Mouse (Mus musculus) liver, embryonic 12.5 days (tissue): ENCODE results near the gene Nfkbiz. TPM values are rescaled to one million over a fixed set of nuclear protein-coding genes. Genes with fewer than 3 reads are reported as not detected.
A peak's percentile ranks its signal among the peaks of the same experiment; 100 is the strongest.

Experiments used
- ATAC-seq: fragments of 200-750 bp; cut with Nextera tagmentation; 2 replicates; pipeline ENCODE4 v1.8.0; 2017; ENCODE audit warnings: moderate number of reproducible peaks, mild to moderate bottlenecking, moderate library complexity
- H3K27ac ChIP-seq: fragments of 300-500 bp; sonication (generic); 2 replicates; pipeline ENCODE4 v1.5.1; 2016; ENCODE audit warnings: mild to moderate bottlenecking
- H3K27me3 ChIP-seq: fragments of 300-500 bp; sonication (generic); replicated peaks from 2 replicates; pipeline ENCODE4 v1.6.1; 2016; ENCODE audit warnings: mild to moderate bottlenecking, moderate library complexity
- H3K36me3 ChIP-seq: fragments of 300-500 bp; sonication (generic); 2 replicates; pipeline ENCODE4 v1.6.1; 2016; ENCODE audit warnings: mild to moderate bottlenecking, moderate library complexity
- H3K4me1 ChIP-seq: fragments of 300-500 bp; sonication (generic); 2 replicates; pipeline ENCODE4 v1.6.1; 2016
- H3K4me2 ChIP-seq: fragments of 300-500 bp; sonication (generic); 2 replicates; pipeline ENCODE4 v1.6.1; 2016; ENCODE audit warnings: mild to moderate bottlenecking, moderate library complexity
- H3K4me3 ChIP-seq: fragments of 300-500 bp; sonication (generic); 2 replicates; pipeline ENCODE4 v1.5.1; 2016; ENCODE audit warnings: mild to moderate bottlenecking, moderate library complexity
- H3K9ac ChIP-seq: fragments of 300-500 bp; sonication (generic); 2 replicates; pipeline ENCODE4 v1.6.1; 2016; ENCODE audit warnings: mild to moderate bottlenecking, moderate library complexity
- H3K9me3 ChIP-seq: fragments of 300-500 bp; sonication (generic); replicated peaks from 2 replicates; pipeline ENCODE4 v1.6.1; 2016; ENCODE audit warnings: mild to moderate bottlenecking, moderate library complexity
- WGBS: fragments of 180-500 bp; shearing (Covaris S2); methylation state at CpG from one replicate; pipeline ENCODE4 v1.1.7; 2016; ENCODE audit not compliant: insufficient replicate concordance; 5-methylcytosine and 5-hydroxymethylcytosine counted together
- polyA plus RNA-seq: library from polyadenylated mRNA; unstranded; fragments of >200 nt; fragmentation: Nextera tagmentation; extraction: Ambion mirVana; gene quantifications from 2 replicates; pipeline ENCODE4 v1.2.1, GENCODE M21; 2016

The Nfkbiz gene
- polyA plus RNA-seq, 1 experiment from 2014 or later: 2.6 TPM

- Histone ChIP-seq H3K27ac (peak overlapping the region; percentile 51; the same call in 1 of the 2 replicates), H3K9me3 (no peaks in the 10 kb centered on the region), H3K9ac (no peak overlapping the region), H3K4me3 (no peak overlapping the region; the same call in 1 of the 2 replicates), H3K4me1 (peaks cover 23% of the 10 kb centered on the region), H3K27me3 (peaks cover 19% of the 10 kb centered on the region), H3K36me3 (peaks cover under 1% of the 10 kb centered on the region; the same call in 1 of the 2 replicates), H3K4me2 (peak overlapping the region; percentile 91; the same call in 1 of the 2 replicates)
- ATAC-seq: no peak
- 66% methylated on average over 11 of the region's 11 CpGs for WGBS
These were observed 15.1 kb downstream of the Nfkbiz start for GRCm38 (mm10) chr16:55823398-55824155.

- Histone ChIP-seq H3K9ac (no peak overlapping the region), H3K4me3 (peak overlapping the region; percentile 78), H3K4me2 (peak overlapping the region; percentile 91), H3K9me3 (no peaks in the 10 kb centered on the region), H3K27me3 (peaks cover 19% of the 10 kb centered on the region), H3K36me3 (peaks cover 8% of the 10 kb centered on the region), H3K4me1 (peaks cover 23% of the 10 kb centered on the region), H3K27ac (peak overlapping the region; percentile 51; the same call in 1 of the 2 replicates)
- ATAC-seq: no peak
- 47% methylated on average over 18 of the region's 18 CpGs for WGBS
These were observed 15.8 kb downstream of the Nfkbiz start for GRCm38 (mm10) chr16:55822741-55823397.

DNA sequence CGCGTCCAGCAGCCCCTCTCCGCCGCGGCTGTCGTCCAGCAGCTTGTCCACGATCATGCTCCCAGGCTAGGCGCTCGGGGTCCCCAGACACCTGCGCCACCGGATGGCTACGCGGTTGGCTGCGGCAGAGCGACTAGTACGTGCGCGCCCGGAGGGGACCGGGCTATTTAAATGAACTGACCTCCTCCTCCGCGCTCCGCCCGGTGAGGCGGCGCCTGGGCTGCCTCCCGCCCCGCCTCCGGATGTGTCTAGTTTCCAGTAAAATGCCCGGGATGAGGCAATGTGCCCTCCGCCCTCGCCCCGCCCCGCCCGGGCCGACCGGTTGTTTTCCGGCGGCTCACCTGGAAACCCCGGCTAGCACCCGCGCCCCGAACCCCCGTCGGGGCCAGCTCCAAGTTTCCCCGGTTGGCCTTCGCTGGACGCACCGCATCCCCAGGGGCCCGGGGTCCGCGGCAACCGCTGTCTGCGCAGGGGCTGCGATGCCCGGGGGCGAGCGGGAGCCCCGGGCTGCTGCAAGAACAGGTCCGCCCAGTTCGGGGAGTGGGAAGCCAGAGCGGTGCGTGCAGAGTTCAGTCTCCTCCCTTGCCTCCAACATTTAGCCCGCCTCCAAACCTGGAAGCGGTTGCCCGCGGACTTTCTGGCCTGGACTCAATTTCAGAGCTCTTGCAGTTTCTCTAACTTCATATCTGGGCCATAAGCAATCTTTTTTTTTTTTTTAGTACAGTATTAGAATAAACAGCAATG, 16.5 kb downstream of the Nfkbiz start:
- under 1% methylated on average over 67 of the region's 67 CpGs for WGBS
- Histone ChIP-seq H3K9ac (peak overlapping the region; percentile 78), H3K9me3 (no peaks in the 10 kb centered on the region), H3K4me2 (peak overlapping the region; percentile 91), H3K4me1 (peaks cover 23% of the 10 kb centered on the region), H3K27me3 (peaks cover 19% of the 10 kb centered on the region), H3K4me3 (peak overlapping the region; percentile 78), H3K36me3 (peaks cover 12% of the 10 kb centered on the region), H3K27ac (peak overlapping the region; percentile 81)
- ATAC-seq: peak; percentile 95

GRCm38 (mm10) chr16:55821571-55821981, 17.1 kb downstream of the Nfkbiz start:
- peak overlapping the region; percentile 78 for H3K4me3 ChIP-seq
- under 1% methylated on average over 38 of the region's 40 CpGs for WGBS

DNA sequence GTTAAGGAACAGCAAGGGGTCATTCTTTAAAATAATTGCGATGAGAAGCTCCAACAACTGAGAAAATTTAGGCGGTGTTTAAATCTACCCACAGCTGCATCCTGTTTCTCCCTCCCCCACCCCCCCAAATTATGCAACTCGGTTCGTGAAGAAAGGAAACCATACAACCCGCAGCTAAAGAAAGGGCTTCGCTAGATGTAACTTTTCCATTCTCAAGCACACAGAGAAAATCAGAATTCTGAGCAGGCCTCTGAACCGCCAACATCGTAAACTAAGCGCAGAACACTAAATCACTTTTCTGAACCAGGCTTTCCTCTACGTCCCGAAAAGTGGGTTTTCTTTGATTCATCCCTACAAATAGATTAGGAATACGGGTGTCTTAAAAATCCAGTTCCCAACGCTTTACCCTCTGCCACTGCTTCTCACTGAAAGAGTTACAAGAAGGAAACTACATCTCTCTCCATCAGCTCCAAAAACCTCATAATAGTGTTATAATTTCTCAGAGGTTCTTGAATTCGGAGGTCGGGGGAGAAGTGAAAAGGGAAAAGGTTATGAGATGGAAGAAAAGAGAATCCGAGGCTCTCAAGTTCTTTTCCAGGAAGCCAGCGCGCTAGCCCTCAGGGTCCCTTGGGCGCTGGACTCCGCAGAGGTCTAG, 17.7 kb downstream of the Nfkbiz start:
- WGBS: 6% methylated on average over 20 of the region's 20 CpGs
- Histone ChIP-seq H3K4me1 (peaks cover 23% of the 10 kb centered on the region), H3K27me3 (peaks cover 19% of the 10 kb centered on the region), H3K4me3 (peak overlapping the region; percentile 78), H3K27ac (0 out of 2 replicates have a peak overlapping the region, but pooled peaks have one; percentile 23), H3K9me3 (no peaks in the 10 kb centered on the region), H3K9ac (peak overlapping the region; percentile 78), H3K4me2 (peak overlapping the region; percentile 91), H3K36me3 (peaks cover 20% of the 10 kb centered on the region)
- ATAC-seq: no peak

More at GRCm38 (mm10) chr16:55821571-55821981, 17.1 kb downstream of the Nfkbiz start:
- H3K27me3 ChIP-seq: peaks cover 19% of the 10 kb centered on the region
- H3K4me1 ChIP-seq: peaks cover 23% of the 10 kb centered on the region
- ATAC-seq: no peak
- peaks cover 15% of the 10 kb centered on the region for H3K36me3 ChIP-seq
- H3K4me2 ChIP-seq: peak overlapping the region; percentile 91
- no peaks in the 10 kb centered on the region for H3K9me3 ChIP-seq
- peak overlapping the region; percentile 23 for H3K27ac ChIP-seq
- H3K9ac ChIP-seq: peak overlapping the region; percentile 78

DNA sequence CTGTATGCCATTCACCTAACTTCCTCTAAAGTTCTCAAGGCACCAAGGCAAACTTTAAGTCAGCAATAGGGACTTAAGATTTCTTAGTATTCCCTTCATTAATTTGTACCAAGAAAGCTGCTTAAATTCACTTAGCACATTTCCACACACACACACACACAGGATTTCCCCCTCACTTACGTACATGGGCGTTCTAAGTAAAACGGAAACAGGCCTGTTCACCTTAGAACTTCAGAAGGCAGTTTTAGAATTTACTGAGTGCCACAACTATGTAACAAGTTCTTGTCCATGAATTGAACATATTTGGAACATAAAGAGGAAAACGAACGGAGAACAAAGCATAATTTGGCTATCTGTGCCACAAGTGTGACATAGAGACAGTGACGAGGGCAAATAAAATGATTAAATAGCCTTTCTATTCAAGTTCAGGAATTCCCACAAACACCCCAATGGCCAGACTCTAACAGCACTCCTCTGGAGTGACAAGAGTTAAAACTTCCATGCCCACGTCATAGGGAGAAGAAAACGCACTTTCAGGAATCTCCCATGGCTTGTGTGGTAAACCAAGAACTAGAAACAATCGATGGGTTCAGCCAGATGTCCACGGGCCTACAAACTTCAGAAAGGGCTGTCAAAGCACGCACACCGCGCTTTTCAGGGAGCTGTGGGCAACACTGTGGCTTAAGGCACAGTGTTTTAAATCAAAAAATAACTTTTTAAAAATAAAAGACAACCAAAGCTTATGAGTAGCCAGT, 18.4 kb downstream of the Nfkbiz start:
- peaks cover 19% of the 10 kb centered on the region for H3K27me3 ChIP-seq
- H3K4me3 ChIP-seq: peak overlapping the region; percentile 78
- WGBS: 41% methylated on average over 13 of the region's 13 CpGs
- H3K36me3 ChIP-seq: peaks cover 27% of the 10 kb centered on the region
- no peaks in the 10 kb centered on the region for H3K9me3 ChIP-seq
- H3K9ac ChIP-seq: peak overlapping the region; percentile 53; the same call in 1 of the 2 replicates
- peaks cover 23% of the 10 kb centered on the region for H3K4me1 ChIP-seq
- no peak overlapping the region for H3K27ac ChIP-seq
- H3K4me2 ChIP-seq: peak overlapping the region; percentile 91
- ATAC-seq: no peak

DNA sequence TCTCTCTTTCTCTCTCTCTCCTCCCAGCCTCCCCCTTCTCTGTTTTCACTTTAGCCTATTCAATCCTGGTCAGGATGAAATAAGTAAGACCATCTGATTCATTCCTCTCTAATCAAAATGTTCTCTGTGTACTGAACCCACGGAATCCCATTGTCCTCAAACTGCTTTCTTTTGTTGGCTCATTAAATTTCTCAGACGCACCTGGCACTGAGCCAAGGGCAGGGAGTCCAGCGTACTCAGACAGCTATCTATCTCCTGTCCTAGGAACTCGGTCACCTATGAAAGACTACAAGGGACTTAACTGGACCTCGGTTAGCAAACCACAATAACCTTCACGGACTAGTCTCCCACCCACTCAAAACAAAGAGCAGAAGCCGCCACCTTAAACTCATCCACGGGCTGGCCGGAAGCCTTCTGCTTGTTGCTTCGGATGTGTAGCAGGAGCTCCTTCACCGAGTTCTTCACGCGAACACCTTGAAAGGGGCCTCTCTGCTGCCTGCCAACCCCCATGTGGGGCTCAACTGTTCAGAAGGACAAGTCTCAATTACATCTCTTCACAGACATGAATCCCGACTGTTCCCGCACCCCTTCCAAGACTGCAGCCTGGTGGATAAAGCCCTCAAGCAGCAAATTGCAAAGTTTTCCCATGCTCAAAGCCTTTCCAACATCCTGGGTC, 19.4 kb downstream of the Nfkbiz start:
- peak overlapping the region; percentile 8 for H3K4me3 ChIP-seq
- no peak overlapping the region for H3K27ac ChIP-seq
- H3K27me3 ChIP-seq: peaks cover 19% of the 10 kb centered on the region
- no peaks in the 10 kb centered on the region for H3K9me3 ChIP-seq
- no peak overlapping the region for H3K9ac ChIP-seq
- H3K36me3 ChIP-seq: peaks cover 36% of the 10 kb centered on the region
- H3K4me1 ChIP-seq: peaks cover 23% of the 10 kb centered on the region
- no peak for ATAC-seq
- WGBS: 75% methylated on average over 15 of the region's 15 CpGs
- H3K4me2 ChIP-seq: peak overlapping the region; percentile 91

GRCm38 (mm10) chr16:55817717-55818515, 20.8 kb downstream of the Nfkbiz start:
- 90% methylated on average over 28 of the region's 28 CpGs for WGBS
- peaks cover 14% of the 10 kb centered on the region for H3K4me1 ChIP-seq
- H3K9me3 ChIP-seq: no peaks in the 10 kb centered on the region
- H3K4me2 ChIP-seq: no peak overlapping the region
- ATAC-seq: no peak
- peaks cover 19% of the 10 kb centered on the region for H3K27me3 ChIP-seq
- no peak overlapping the region for H3K27ac ChIP-seq
- H3K36me3 ChIP-seq: peaks cover 49% of the 10 kb centered on the region
- no peak overlapping the region for H3K9ac ChIP-seq
- no peak overlapping the region for H3K4me3 ChIP-seq

DNA sequence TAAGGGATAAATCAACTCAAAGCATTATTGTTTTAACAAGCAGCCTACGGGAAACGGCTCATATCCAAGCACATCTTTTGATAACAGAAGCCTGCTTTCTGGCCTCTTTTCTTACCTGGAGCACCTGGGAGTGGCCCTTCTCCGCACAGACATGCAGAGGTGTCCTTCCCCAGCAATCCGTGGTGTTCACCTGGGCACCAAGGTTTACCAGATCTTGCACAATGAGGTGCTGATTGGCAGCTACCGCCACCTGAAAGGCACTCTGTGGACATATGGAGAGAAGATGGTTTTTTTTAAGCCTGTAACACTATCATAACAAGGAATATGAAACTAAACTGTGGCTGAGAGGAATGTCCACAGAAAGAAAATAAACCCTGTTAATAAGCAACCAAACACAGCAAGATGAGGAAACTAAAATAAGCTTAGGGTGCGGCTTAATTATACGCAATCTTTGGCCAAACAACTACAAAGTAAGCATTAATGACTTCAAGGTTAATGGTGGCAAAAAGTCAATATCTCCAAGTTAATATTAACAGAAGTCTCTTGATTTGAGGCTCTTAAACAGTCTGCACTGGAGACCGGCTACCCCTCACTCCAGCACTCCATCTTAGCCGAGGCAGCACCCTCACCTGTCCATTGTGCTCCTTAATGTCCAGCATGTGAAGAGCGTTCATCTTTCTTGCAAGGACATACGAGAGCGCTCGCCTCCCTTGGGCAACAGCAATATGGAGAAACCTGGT, 22.3 kb downstream of the Nfkbiz start:
- Histone ChIP-seq H3K9me3 (no peaks in the 10 kb centered on the region), H3K36me3 (peaks cover 60% of the 10 kb centered on the region), H3K9ac (no peak overlapping the region), H3K27me3 (peaks cover 14% of the 10 kb centered on the region), H3K4me2 (no peak overlapping the region), H3K27ac (no peak overlapping the region), H3K4me1 (peaks cover 7% of the 10 kb centered on the region), H3K4me3 (no peak overlapping the region)
- no peak for ATAC-seq
- 81% methylated on average over 13 of the region's 13 CpGs for WGBS
